Mouse (Mus musculus): ENCODE measurements around the gene Lrrc8d. TPM values are rescaled to one million over a fixed set of nuclear protein-coding genes. Genes with fewer than 3 reads are reported as not detected.
A peak's percentile ranks its signal among the peaks of the same experiment; 100 is the strongest.

Gene Lrrc8d
- total and polyA plus RNA-seq, 2 experiments: 7.0 to 11.6 TPM

GRCm38 (mm10) chr5:105867427-105867826 lies 167.7 kb downstream of the Lrrc8d start:
- WGBS: 70% methylated on average over 4 of the region's 4 CpGs
- no peaks in the 10 kb centered on the region for H3K27me3 ChIP-seq (ENCODE audit: control insufficient read depth, insufficient read depth, low read length)
- H3K9ac ChIP-seq (ENCODE audit: low read depth, low read length): no peak overlapping the region
- no peak overlapping the region for H3K27ac ChIP-seq (replicated peaks; ENCODE audit: insufficient read depth, low read depth, low read length)
- H3K36me3 ChIP-seq (ENCODE audit: control insufficient read depth, insufficient read depth, low read length): no peaks in the 10 kb centered on the region
- no peaks in the 10 kb centered on the region for H3K79me2 ChIP-seq (ENCODE audit: control insufficient read depth, insufficient read depth, low read length)
- no peak overlapping the region for H3K4me3 ChIP-seq (ENCODE audit: insufficient read depth, low read depth, low read length)
- TF ChIP-seq POLR2A (IDR thresholded peaks at IDR 0.05; ENCODE audit: extremely low read depth, insufficient read depth, low read length) (no peak), CTCF (IDR thresholded peaks at IDR 0.05; ENCODE audit: low read depth, low read length) (no peak)
- H3K4me1 ChIP-seq (ENCODE audit: control insufficient read depth, insufficient read depth, low read length): peaks cover 2% of the 10 kb centered on the region; the same call in 1 of the 2 replicates
- DNase-seq (ENCODE audit: extremely low read depth, low read depth, low spot score): no peak

- Histone ChIP-seq H3K9ac (ENCODE audit: low read depth, low read length) (no peak overlapping the region), H3K4me1 (ENCODE audit: control insufficient read depth, insufficient read depth, low read length) (peaks cover 2% of the 10 kb centered on the region; the same call in 1 of the 2 replicates), H3K36me3 (ENCODE audit: control insufficient read depth, insufficient read depth, low read length) (no peaks in the 10 kb centered on the region), H3K79me2 (ENCODE audit: control insufficient read depth, insufficient read depth, low read length) (no peaks in the 10 kb centered on the region), H3K4me3 (ENCODE audit: insufficient read depth, low read depth, low read length) (no peak overlapping the region), H3K27me3 (ENCODE audit: control insufficient read depth, insufficient read depth, low read length) (no peaks in the 10 kb centered on the region), H3K27ac (replicated peaks; ENCODE audit: insufficient read depth, low read depth, low read length) (no peak overlapping the region)
- WGBS: 63% methylated on average over 16 of the region's 16 CpGs
- TF ChIP-seq POLR2A (IDR thresholded peaks at IDR 0.05; ENCODE audit: extremely low read depth, insufficient read depth, low read length) (no peak), CTCF (IDR thresholded peaks at IDR 0.05; ENCODE audit: low read depth, low read length) (no peak)
- no peak for DNase-seq (ENCODE audit: extremely low read depth, low read depth, low spot score)
Observed at GRCm38 (mm10) chr5:105867841-105868447, 168.2 kb downstream of the Lrrc8d start.

GRCm38 (mm10) chr5:105868593-105868992 lies 168.8 kb downstream of the Lrrc8d start:
- WGBS: 28% methylated on average over 3 of the region's 3 CpGs
- no peak overlapping the region for H3K4me3 ChIP-seq (ENCODE audit: insufficient read depth, low read depth, low read length)

GRCm38 (mm10) chr5:105869739-105870138 lies 170.0 kb downstream of the Lrrc8d start:
- 86% methylated on average over 7 of the region's 7 CpGs for WGBS
- H3K79me2 ChIP-seq (ENCODE audit: control insufficient read depth, insufficient read depth, low read length): no peaks in the 10 kb centered on the region
- H3K36me3 ChIP-seq (ENCODE audit: control insufficient read depth, insufficient read depth, low read length): no peaks in the 10 kb centered on the region
- H3K27ac ChIP-seq (replicated peaks; ENCODE audit: insufficient read depth, low read depth, low read length): no peak overlapping the region
- H3K4me3 ChIP-seq (ENCODE audit: insufficient read depth, low read depth, low read length): no peak overlapping the region
- H3K9ac ChIP-seq (ENCODE audit: low read depth, low read length): no peak overlapping the region
- H3K27me3 ChIP-seq (ENCODE audit: control insufficient read depth, insufficient read depth, low read length): no peaks in the 10 kb centered on the region
- peaks cover 2% of the 10 kb centered on the region; the same call in 1 of the 2 replicates for H3K4me1 ChIP-seq (ENCODE audit: control insufficient read depth, insufficient read depth, low read length)
- no peak for DNase-seq (ENCODE audit: extremely low read depth, low read depth, low spot score)
- TF ChIP-seq CTCF (IDR thresholded peaks at IDR 0.05; ENCODE audit: low read depth, low read length) (no peak), POLR2A (IDR thresholded peaks at IDR 0.05; ENCODE audit: extremely low read depth, insufficient read depth, low read length) (no peak)

More at GRCm38 (mm10) chr5:105868593-105868992, 168.8 kb downstream of the Lrrc8d start:
- Histone ChIP-seq H3K27ac (replicated peaks; ENCODE audit: insufficient read depth, low read depth, low read length) (no peak overlapping the region), H3K79me2 (ENCODE audit: control insufficient read depth, insufficient read depth, low read length) (no peaks in the 10 kb centered on the region), H3K9ac (ENCODE audit: low read depth, low read length) (no peak overlapping the region), H3K27me3 (ENCODE audit: control insufficient read depth, insufficient read depth, low read length) (no peaks in the 10 kb centered on the region), H3K4me1 (ENCODE audit: control insufficient read depth, insufficient read depth, low read length) (peaks cover 2% of the 10 kb centered on the region; the same call in 1 of the 2 replicates), H3K36me3 (ENCODE audit: control insufficient read depth, insufficient read depth, low read length) (no peaks in the 10 kb centered on the region)
- DNase-seq (ENCODE audit: extremely low read depth, low read depth, low spot score): peak; percentile 51
- TF ChIP-seq POLR2A (IDR thresholded peaks at IDR 0.05; ENCODE audit: extremely low read depth, insufficient read depth, low read length): no peak
- peak; percentile 75 for TF ChIP-seq CTCF (IDR thresholded peaks at IDR 0.05; ENCODE audit: low read depth, low read length)

- WGBS: 82% methylated on average over 3 of the region's 3 CpGs
- H3K79me2 ChIP-seq (ENCODE audit: control insufficient read depth, insufficient read depth, low read length): no peaks in the 10 kb centered on the region
- H3K4me1 ChIP-seq (ENCODE audit: control insufficient read depth, insufficient read depth, low read length): peaks cover 4% of the 10 kb centered on the region; the same call in 1 of the 2 replicates
- H3K4me3 ChIP-seq (ENCODE audit: insufficient read depth, low read depth, low read length): no peak overlapping the region
- no peaks in the 10 kb centered on the region for H3K36me3 ChIP-seq (ENCODE audit: control insufficient read depth, insufficient read depth, low read length)
- no peaks in the 10 kb centered on the region for H3K27me3 ChIP-seq (ENCODE audit: control insufficient read depth, insufficient read depth, low read length)
- TF ChIP-seq CTCF (IDR thresholded peaks at IDR 0.05; ENCODE audit: low read depth, low read length): no peak
- TF ChIP-seq POLR2A (IDR thresholded peaks at IDR 0.05; ENCODE audit: extremely low read depth, insufficient read depth, low read length): no peak
- no peak for DNase-seq (ENCODE audit: extremely low read depth, low read depth, low spot score)
- H3K9ac ChIP-seq (ENCODE audit: low read depth, low read length): no peak overlapping the region
- no peak overlapping the region for H3K27ac ChIP-seq (replicated peaks; ENCODE audit: insufficient read depth, low read depth, low read length)
Observed at GRCm38 (mm10) chr5:105871140-105871539, 171.4 kb downstream of the Lrrc8d start.

GRCm38 (mm10) chr5:105872176-105872575 lies 172.4 kb downstream of the Lrrc8d start:
- Histone ChIP-seq H3K9ac (ENCODE audit: low read depth, low read length) (no peak overlapping the region), H3K27me3 (ENCODE audit: control insufficient read depth, insufficient read depth, low read length) (no peaks in the 10 kb centered on the region)
- 88% methylated on average over 8 of the region's 8 CpGs for WGBS

More at GRCm38 (mm10) chr5:105872176-105872575, 172.4 kb downstream of the Lrrc8d start:
- H3K4me1 ChIP-seq (ENCODE audit: control insufficient read depth, insufficient read depth, low read length): peaks cover 4% of the 10 kb centered on the region; the same call in 1 of the 2 replicates
- H3K79me2 ChIP-seq (ENCODE audit: control insufficient read depth, insufficient read depth, low read length): no peaks in the 10 kb centered on the region; the same call in 1 of the 2 replicates
- H3K27ac ChIP-seq (replicated peaks; ENCODE audit: insufficient read depth, low read depth, low read length): no peak overlapping the region
- no peak for DNase-seq (ENCODE audit: extremely low read depth, low read depth, low spot score)
- TF ChIP-seq CTCF (IDR thresholded peaks at IDR 0.05; ENCODE audit: low read depth, low read length) (no peak), POLR2A (IDR thresholded peaks at IDR 0.05; ENCODE audit: extremely low read depth, insufficient read depth, low read length) (no peak)
- H3K4me3 ChIP-seq (ENCODE audit: insufficient read depth, low read depth, low read length): no peak overlapping the region
- H3K36me3 ChIP-seq (ENCODE audit: control insufficient read depth, insufficient read depth, low read length): no peaks in the 10 kb centered on the region
